Mouse (Mus musculus): ENCODE measurements around the gene N4bp2. TPM values are rescaled to one million over a fixed set of nuclear protein-coding genes. Genes with fewer than 3 reads are reported as not detected.

N4bp2 gene
- polyA plus RNA-seq, 1 experiment = 73.4 TPM

- Histone ChIP-seq H3K27ac (ENCODE audit: insufficient read depth, low read length) (no peak overlapping the region), H3K36me3 (ENCODE audit: control insufficient read depth, insufficient read depth, low read length, poor library complexity, severe bottlenecking) (no peaks in the 10 kb centered on the region; the same call in 1 of the 2 replicates), H3K9me3 (replicated peaks; ENCODE audit: control insufficient read depth, insufficient read depth, low read length, poor library complexity, severe bottlenecking) (no peaks in the 10 kb centered on the region), H3K27me3 (ENCODE audit: control insufficient read depth, insufficient read depth, low read length, poor library complexity, severe bottlenecking) (no peaks in the 10 kb centered on the region), H3K4me3 (ENCODE audit: low read depth, low read length) (no peak overlapping the region), H3K9ac (ENCODE audit: low read depth, poor library complexity, severe bottlenecking) (no peak overlapping the region), H3K4me1 (ENCODE audit: control insufficient read depth, insufficient read depth, low read length) (no peaks in the 10 kb centered on the region)
- TF ChIP-seq CTCF (IDR thresholded peaks at IDR 0.05; ENCODE audit: low read depth, low read length) (no peak), EP300 (IDR thresholded peaks at IDR 0.05; ENCODE audit: insufficient read depth, low read depth, low read length) (no peak)
Observed at GRCm38 (mm10) chr5:65828261-65828660, 64.9 kb downstream of the N4bp2 start.

DNA sequence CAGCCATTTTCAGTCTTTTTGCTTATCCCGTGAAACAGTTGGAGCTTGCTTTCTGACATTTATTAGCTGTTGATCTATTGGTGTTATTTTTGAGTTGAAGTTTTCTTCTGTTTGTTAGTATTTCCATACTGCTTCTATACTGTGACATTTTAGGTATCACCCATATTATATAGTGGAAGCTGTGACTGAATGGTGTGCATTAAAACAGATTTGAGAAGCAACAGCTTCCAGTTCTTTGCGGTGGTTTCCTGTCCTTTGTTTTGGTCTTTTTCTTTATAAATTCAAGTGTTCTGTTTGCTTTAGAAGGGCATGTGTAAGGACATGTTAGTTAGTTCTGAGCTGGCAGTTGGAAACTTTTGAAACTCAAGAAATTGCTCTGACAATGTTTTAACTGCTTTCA lies 65.7 kb downstream of the N4bp2 start:
- H3K27ac ChIP-seq (ENCODE audit: insufficient read depth, low read length) = no peak overlapping the region
- H3K4me1 ChIP-seq (ENCODE audit: control insufficient read depth, insufficient read depth, low read length) = no peaks in the 10 kb centered on the region
- H3K9me3 ChIP-seq (replicated peaks; ENCODE audit: control insufficient read depth, insufficient read depth, low read length, poor library complexity, severe bottlenecking) = no peaks in the 10 kb centered on the region
- H3K27me3 ChIP-seq (ENCODE audit: control insufficient read depth, insufficient read depth, low read length, poor library complexity, severe bottlenecking) = no peaks in the 10 kb centered on the region
- TF ChIP-seq CTCF (IDR thresholded peaks at IDR 0.05; ENCODE audit: low read depth, low read length) (no peak), POLR2A (IDR thresholded peaks at IDR 0.05; ENCODE audit: insufficient read depth, low read length) (no peak), EP300 (IDR thresholded peaks at IDR 0.05; ENCODE audit: insufficient read depth, low read depth, low read length) (no peak)
- H3K4me3 ChIP-seq (ENCODE audit: low read depth, low read length) = no peak overlapping the region
- H3K9ac ChIP-seq (ENCODE audit: low read depth, poor library complexity, severe bottlenecking) = no peak overlapping the region
- H3K36me3 ChIP-seq (ENCODE audit: control insufficient read depth, insufficient read depth, low read length, poor library complexity, severe bottlenecking) = no peaks in the 10 kb centered on the region; the same call in 1 of the 2 replicates

GRCm38 (mm10) chr5:65831917-65832618 lies 68.7 kb downstream of the N4bp2 start:
- no peaks in the 10 kb centered on the region for H3K27me3 ChIP-seq (ENCODE audit: control insufficient read depth, insufficient read depth, low read length, poor library complexity, severe bottlenecking)
- no peaks in the 10 kb centered on the region for H3K9me3 ChIP-seq (replicated peaks; ENCODE audit: control insufficient read depth, insufficient read depth, low read length, poor library complexity, severe bottlenecking)
- H3K36me3 ChIP-seq (ENCODE audit: control insufficient read depth, insufficient read depth, low read length, poor library complexity, severe bottlenecking) = no peaks in the 10 kb centered on the region
- no peak overlapping the region for H3K27ac ChIP-seq (ENCODE audit: insufficient read depth, low read length)
- TF ChIP-seq CTCF (IDR thresholded peaks at IDR 0.05; ENCODE audit: low read depth, low read length) (no peak), EP300 (IDR thresholded peaks at IDR 0.05; ENCODE audit: insufficient read depth, low read depth, low read length) (no peak), POLR2A (IDR thresholded peaks at IDR 0.05; ENCODE audit: insufficient read depth, low read length) (no peak)
- H3K4me3 ChIP-seq (ENCODE audit: low read depth, low read length) = no peak overlapping the region
- no peak overlapping the region for H3K9ac ChIP-seq (ENCODE audit: low read depth, poor library complexity, severe bottlenecking)
- no peaks in the 10 kb centered on the region for H3K4me1 ChIP-seq (ENCODE audit: control insufficient read depth, insufficient read depth, low read length)

DNA sequence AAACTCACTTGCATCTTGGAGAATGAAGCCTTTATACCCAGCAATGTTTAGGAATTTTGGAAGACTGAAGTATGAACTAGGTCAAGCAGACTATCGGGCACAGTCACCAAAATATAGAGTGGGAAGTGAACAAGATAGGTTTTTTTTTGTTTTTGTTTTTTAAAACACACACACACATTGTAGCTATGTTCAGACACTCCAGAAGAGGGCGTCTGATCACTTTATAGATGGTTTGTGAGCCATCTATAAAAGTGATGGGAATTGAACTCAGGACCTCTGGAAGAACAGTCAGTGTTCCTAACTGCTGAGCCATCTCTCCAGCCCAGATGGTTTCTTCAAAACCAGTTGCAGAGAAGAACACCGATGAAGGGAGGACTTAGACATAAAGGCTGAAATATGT lies 69.8 kb downstream of the N4bp2 start:
- H3K27me3 ChIP-seq (ENCODE audit: control insufficient read depth, insufficient read depth, low read length, poor library complexity, severe bottlenecking) = no peaks in the 10 kb centered on the region
- no peaks in the 10 kb centered on the region for H3K36me3 ChIP-seq (ENCODE audit: control insufficient read depth, insufficient read depth, low read length, poor library complexity, severe bottlenecking)
- no peak for TF ChIP-seq POLR2A (IDR thresholded peaks at IDR 0.05; ENCODE audit: insufficient read depth, low read length)
- no peak for TF ChIP-seq EP300 (IDR thresholded peaks at IDR 0.05; ENCODE audit: insufficient read depth, low read depth, low read length)
- H3K4me3 ChIP-seq (ENCODE audit: low read depth, low read length) = no peak overlapping the region
- H3K9me3 ChIP-seq (replicated peaks; ENCODE audit: control insufficient read depth, insufficient read depth, low read length, poor library complexity, severe bottlenecking) = no peaks in the 10 kb centered on the region
- H3K4me1 ChIP-seq (ENCODE audit: control insufficient read depth, insufficient read depth, low read length) = no peaks in the 10 kb centered on the region
- no peak overlapping the region for H3K27ac ChIP-seq (ENCODE audit: insufficient read depth, low read length)
- H3K9ac ChIP-seq (ENCODE audit: low read depth, poor library complexity, severe bottlenecking) = no peak overlapping the region

DNA sequence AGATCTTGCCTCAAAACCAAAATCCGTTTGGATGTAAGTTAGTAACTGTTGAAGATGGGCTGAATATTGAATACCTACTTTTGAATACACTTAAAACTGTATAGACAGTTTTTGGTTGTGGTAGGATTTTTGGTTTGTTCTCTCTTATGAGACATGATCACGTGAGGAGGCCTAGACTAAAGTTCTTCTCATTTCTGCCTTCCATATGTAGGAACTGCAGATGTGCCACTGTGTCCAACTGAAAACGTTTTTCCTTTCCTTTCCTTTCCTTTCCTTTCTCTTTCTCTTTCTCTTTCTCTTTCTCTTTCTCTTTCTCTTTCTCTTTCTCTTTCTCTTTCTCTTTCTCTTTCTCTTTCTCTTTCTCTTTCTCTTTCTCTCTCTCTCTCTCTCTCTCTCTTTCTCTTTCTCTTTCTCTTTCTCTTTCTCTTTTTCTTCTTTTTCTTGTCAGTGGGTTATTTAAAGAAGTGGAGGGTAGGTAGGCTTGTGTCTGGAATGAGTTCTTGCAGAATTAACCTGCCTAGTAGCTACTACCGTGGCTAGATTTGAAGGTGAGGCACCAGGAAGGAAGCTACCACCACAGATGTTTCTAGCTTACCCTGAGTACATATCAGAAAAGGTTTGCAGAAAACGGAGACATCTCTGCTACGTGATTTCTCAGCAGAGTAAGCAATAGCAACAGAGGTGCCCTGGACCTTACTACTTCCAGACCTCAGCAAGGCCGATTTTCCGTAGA lies 70.6 kb downstream of the N4bp2 start:
- no peaks in the 10 kb centered on the region for H3K9me3 ChIP-seq (replicated peaks; ENCODE audit: control insufficient read depth, insufficient read depth, low read length, poor library complexity, severe bottlenecking)
- no peak overlapping the region for H3K27ac ChIP-seq (ENCODE audit: insufficient read depth, low read length)
- no peaks in the 10 kb centered on the region for H3K4me1 ChIP-seq (ENCODE audit: control insufficient read depth, insufficient read depth, low read length)
- no peak overlapping the region for H3K4me3 ChIP-seq (ENCODE audit: low read depth, low read length)
- H3K9ac ChIP-seq (ENCODE audit: low read depth, poor library complexity, severe bottlenecking) = no peak overlapping the region
- H3K36me3 ChIP-seq (ENCODE audit: control insufficient read depth, insufficient read depth, low read length, poor library complexity, severe bottlenecking) = no peaks in the 10 kb centered on the region
- TF ChIP-seq CTCF (IDR thresholded peaks at IDR 0.05; ENCODE audit: low read depth, low read length) = no peak
- TF ChIP-seq POLR2A (IDR thresholded peaks at IDR 0.05; ENCODE audit: insufficient read depth, low read length) = no peak
- TF ChIP-seq EP300 (IDR thresholded peaks at IDR 0.05; ENCODE audit: insufficient read depth, low read depth, low read length) = no peak
- no peaks in the 10 kb centered on the region for H3K27me3 ChIP-seq (ENCODE audit: control insufficient read depth, insufficient read depth, low read length, poor library complexity, severe bottlenecking)

DNA sequence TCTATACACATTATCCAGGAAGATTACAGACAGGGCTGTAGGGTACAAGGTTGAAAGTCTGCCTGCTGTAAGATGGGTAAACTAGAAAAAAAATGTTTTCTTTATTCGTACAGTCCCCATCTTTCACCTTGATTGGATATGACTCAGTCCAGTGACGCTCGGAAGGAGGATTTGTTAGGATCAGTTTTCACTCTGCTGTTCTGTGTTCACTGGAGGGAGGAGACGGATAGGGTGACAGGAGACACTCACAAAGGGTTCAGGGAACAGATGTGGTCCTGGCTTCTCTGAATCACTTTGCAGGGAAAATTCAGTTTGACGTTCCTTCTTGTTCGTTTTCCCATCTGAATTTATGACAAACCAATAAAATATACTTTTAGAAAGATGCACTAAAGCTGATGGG lies 74.7 kb downstream of the N4bp2 start:
- Histone ChIP-seq H3K36me3 (ENCODE audit: control insufficient read depth, insufficient read depth, low read length, poor library complexity, severe bottlenecking) (no peaks in the 10 kb centered on the region), H3K4me3 (ENCODE audit: low read depth, low read length) (no peak overlapping the region), H3K4me1 (ENCODE audit: control insufficient read depth, insufficient read depth, low read length) (no peaks in the 10 kb centered on the region), H3K27me3 (ENCODE audit: control insufficient read depth, insufficient read depth, low read length, poor library complexity, severe bottlenecking) (no peaks in the 10 kb centered on the region), H3K9me3 (replicated peaks; ENCODE audit: control insufficient read depth, insufficient read depth, low read length, poor library complexity, severe bottlenecking) (no peaks in the 10 kb centered on the region), H3K27ac (ENCODE audit: insufficient read depth, low read length) (no peak overlapping the region), H3K9ac (ENCODE audit: low read depth, poor library complexity, severe bottlenecking) (no peak overlapping the region)
- TF ChIP-seq EP300 (IDR thresholded peaks at IDR 0.05; ENCODE audit: insufficient read depth, low read depth, low read length) (no peak), CTCF (IDR thresholded peaks at IDR 0.05; ENCODE audit: low read depth, low read length) (no peak), POLR2A (IDR thresholded peaks at IDR 0.05; ENCODE audit: insufficient read depth, low read length) (no peak)
